Mouse (Mus musculus) urinary bladder, adult 18-20 months (tissue): ENCODE results near the gene St6gal1.
"Not testable (repeated sequence)": the region's sequence is repeated elsewhere in the genome, so short reads cannot be mapped to it uniquely, and the experiment has no call there.

Experiments used
- DNase-seq, 2 experiments: peaks; one replicate each; pipeline ENCODE4 v3.0.0; 2022; ENCODE audit warnings: low spot score in 2 of 2, mixed read lengths in 2 of 2

Gene St6gal1

DNA sequence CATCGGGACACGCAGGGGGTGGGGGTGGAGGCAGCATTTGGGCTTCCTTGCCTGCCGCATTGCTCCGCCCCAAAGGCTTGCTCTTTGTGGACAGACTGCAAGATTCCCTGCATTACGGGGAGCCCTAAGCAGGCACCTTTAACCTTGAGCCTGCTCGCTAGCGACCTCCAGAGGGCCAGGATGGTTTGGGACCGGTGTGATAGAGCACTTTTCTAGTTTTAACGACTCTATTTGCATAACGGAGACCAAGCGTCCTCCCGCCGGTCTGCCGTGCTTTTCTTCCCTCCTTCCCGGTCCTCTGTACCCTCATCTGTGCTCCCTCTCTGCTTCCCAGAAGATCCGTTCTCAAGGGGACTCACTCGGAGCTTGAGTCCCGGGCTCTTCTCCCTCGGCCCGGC, at the start of gene St6gal1:
TSS of gene St6gal1 (plus strand) at position 70 of the 398 bp plus-strand sequence.
- peak; percentile 60 to 72 for DNase-seq

DNA sequence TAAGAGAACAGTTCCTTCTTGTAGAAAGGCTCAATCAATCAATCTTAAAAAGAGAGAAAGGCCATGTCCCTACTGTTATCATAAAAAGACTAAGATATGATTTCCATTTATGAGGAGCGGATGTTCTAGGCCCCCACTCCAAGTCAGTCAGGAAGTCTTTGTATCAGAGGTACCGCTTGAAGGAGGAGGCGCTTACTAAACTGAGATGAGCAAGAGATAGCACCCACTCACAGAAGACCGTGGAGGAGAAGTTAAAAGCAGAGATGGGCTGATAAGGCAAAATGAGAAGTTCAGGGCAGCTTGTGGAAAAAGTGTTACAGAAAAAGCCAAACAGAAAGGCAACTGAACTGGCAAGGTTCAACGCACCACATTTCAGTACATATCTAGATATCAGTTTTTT, 49.7 kb upstream of the St6gal1 start:
- DNase-seq, result no peak

DNA sequence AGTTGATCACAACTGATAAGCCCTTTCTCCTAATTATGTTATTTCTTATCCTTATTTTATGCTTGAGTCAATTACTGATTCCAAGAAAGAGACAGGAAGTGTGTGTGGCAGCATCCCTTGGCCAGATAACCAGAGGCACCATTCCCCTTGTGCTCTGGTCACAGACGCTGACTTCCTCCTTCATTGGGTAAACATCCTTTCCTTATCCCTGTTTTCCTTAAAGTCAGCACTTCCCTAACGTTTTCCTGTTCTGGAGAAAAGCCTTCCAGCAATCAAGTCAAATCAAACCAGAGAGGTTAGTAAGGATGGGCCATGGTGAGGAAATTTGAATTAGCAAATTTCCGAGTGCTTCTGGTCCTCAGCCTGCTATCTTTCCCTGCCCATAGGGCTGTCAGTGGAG, 48.6 kb upstream of the St6gal1 start:
- no peak for DNase-seq

DNA sequence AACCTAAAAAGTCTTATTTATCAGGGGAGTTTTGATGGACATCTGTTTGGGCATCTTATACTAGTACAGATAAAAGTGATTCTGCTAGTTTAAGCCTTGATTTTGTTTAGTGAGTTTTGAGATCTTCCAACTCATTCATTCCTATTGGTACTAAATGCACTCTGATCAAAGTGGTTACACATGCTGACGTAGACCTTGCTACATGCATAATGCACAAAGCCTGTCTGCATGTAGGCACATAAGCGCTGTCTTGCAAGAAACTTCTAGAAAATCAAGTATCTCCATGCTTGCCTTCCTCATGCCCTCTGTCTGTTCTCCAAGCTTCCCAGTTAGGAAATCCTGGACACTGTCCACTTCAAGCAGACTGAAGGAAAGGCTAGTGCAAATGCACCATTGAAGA, 46.7 kb upstream of the St6gal1 start:
- no peak for DNase-seq

DNA sequence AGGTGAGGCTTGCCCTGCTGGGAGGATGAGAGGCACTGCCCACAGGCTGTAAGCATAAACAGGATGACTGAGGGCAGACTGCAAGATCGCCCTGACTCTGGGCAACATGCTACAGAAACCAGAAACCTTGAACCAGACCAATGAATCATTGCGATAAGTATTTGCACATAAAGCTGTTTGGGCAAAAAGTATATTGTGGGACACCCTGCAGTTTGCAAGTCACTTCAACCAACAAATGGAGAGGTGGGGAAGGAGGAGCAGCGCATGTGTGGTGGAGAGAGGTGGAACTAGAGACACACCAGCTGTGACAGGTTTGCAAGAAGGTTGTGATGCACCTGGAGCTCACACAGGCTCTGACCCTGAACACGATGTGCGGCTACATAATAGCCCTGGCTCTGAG, 45.7 kb upstream of the St6gal1 start:
- no peak for DNase-seq

- DNase-seq, result not testable (repeated sequence)
Measured at GRCm38 (mm10) chr16:23179436-23179835, 45.1 kb upstream of the St6gal1 start.

GRCm38 (mm10) chr16:23181054-23181453, 43.5 kb upstream of the St6gal1 start:
- DNase-seq, result no peak

- no peak for DNase-seq
Measured at GRCm38 (mm10) chr16:23181487-23181886, 43.1 kb upstream of the St6gal1 start.

GRCm38 (mm10) chr16:23181942-23182597, 42.5 kb upstream of the St6gal1 start:
- DNase-seq, result no peak

DNA sequence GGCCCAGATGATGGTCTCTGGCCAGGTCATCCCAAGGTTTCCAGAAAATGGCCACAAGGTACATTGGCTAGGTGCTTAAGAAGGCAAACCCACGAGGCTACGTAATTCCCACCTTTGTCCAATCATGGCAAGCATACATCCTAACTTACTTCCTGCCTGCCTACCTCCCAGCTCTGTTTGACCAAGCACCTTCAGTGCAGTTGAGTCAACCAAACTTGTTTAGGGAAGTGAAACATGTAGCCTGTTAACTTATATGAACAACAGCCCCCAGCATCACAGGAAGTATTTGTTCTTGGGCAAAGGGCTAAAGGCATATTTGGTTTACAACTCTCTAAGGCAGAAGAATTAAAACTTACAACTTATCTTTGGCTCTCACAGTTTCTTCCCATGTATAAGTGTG, 38.7 kb upstream of the St6gal1 start:
- no peak for DNase-seq

GRCm38 (mm10) chr16:23186418-23186817, 38.1 kb upstream of the St6gal1 start:
- no peak for DNase-seq

DNA sequence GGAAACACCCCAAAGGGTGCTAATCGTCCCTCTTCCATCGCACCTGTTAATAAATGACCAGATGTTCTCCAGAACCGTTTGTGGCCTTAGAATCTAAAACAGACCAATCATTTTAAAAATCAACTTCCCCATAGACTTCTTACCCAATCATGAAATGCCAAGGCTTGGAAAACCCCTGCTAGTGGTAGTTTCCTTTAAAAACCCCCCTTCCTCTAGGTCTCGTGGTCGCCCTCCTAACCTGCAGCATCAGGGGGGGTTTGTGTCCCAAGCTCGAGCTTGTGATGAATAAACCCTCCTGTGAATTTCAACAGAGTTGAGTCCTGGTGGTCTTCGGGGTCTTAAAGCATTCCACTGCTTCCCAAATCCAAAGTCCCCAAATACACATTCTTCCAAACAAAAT, 36.6 kb upstream of the St6gal1 start:
- DNase-seq, result no peak

GRCm38 (mm10) chr16:23189612-23190011, 34.9 kb upstream of the St6gal1 start:
- DNase-seq, result no peak

- DNase-seq, result no peak
Measured at GRCm38 (mm10) chr16:23191560-23192242, 32.8 kb upstream of the St6gal1 start.

DNA sequence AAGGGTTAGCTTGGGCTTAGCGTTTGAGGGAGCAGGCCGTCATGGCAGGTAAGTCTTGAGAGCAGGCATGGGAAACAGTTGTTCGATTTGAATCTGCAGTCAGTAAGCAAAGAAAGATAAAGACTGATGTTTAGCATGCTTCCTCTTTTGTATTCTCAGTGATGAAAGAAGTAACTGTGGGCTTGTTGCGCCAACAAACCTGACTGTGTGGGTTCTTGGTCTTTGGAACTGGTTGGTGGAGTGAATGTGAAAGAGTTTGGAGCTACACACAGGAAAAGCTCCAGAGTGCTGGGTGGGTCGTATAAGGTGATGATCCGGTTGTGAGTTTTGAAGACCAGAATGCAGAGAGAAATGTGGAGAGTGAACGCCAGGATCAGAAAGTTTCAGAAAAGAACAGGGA, 28.9 kb upstream of the St6gal1 start:
- no peak for DNase-seq

DNA sequence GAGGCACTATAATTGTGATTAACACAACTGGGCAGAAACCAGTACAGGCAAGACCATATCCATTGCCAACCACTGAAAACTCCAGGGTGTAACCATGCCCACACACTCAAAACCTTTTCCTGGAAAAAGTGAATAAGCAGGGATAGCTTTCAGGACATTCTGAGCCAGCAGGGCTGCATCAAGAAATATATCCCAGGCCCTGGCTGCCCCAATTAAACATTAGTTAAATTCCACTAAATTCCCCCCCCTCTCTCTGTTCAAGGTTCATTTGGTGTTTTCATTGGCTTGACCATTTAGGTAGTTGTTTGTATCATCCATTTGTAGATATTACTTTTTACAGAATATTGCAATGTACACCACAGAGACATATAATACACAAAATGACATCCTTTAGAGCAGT, 28.2 kb upstream of the St6gal1 start:
- DNase-seq, result no peak

- DNase-seq, result no peak
Measured at GRCm38 (mm10) chr16:23196791-23197190, 27.7 kb upstream of the St6gal1 start.

GRCm38 (mm10) chr16:23201498-23201897, 23.0 kb upstream of the St6gal1 start:
- no peak for DNase-seq

DNA sequence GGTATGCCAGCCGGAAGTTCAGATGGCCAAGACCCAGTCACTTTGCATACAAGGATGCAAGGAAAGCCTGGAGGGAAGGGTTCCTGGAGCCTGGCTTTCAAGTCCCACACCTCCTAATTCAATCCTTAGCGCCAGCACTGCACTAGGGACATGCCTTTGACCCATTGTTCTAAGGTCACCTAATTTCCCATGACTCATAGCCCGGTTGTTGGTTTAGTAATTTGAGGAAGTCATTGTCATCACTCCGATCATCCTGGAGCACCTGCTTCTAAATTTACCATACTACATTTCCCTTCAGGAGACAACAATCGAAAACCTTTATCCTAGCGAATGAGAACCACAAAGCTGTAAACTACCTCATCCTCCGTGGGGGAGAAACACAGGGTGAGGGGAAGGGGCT, 10.2 kb upstream of the St6gal1 start:
- no peak for DNase-seq

DNA sequence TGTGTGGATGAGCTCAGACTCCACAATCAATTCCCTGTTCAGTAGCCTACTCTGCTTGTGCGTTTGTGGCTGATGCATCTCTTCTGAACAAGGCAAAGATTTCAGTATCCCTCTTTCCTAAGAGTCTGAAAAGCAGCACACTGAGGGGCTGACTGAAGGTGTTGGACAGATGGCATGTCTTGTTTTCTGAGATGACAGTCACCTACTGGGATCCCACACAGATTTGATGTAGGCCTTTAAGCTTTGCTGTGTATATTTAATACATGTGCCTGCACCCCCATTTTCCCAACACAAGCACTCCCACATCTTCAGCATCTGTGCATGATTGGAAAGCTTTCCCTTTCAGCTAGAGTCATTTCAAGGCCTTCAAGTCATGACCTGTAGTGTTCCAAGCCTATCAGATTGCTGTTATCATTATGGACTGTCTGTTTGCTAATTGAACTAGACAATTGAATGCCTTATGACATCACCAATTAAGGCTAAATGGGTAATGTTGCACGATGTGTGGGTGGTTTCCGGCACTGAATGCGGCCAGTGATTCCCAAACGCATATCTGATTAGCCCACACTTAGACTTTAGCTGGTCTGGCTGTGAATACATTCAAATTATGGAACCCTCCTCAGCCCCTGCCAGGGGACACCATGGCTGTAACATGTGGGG, 9.2 kb upstream of the St6gal1 start:
- DNase-seq, result no peak

- DNase-seq, result no peak
Measured at GRCm38 (mm10) chr16:23216366-23216765, 8.2 kb upstream of the St6gal1 start.

DNA sequence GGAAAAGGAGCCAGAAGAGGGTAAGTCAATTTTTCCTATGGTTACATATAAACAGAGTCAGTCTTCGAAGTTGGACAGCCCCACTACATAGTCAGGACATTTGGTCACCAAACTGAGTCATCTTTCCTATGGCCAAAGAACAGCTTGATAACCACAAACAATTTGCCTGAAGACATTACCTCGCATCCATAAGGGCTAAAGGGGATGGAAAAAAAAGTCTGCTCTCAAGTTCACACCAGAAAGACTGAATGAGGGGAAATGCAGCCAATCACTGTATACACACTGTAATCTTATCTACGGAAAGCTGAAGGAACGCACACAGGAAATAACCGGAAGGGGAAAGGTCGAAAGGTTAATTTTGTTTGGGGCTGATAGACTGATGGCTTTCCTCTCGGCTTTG, 6.2 kb upstream of the St6gal1 start:
- DNase-seq, result no peak
